Mouse (Mus musculus): ENCODE results near the gene Epha1. TPM values are rescaled to one million over a fixed set of nuclear protein-coding genes. Genes with fewer than 3 reads are reported as not detected.

Gene Epha1
- polyA plus RNA-seq, 1 experiment from 2014 or later: 0.43 TPM

- no peaks in the 10 kb centered on the region for H3K36me3 ChIP-seq (ENCODE audit: control insufficient read depth, insufficient read depth, low read length)
- H3K9ac ChIP-seq (ENCODE audit: low read depth, low read length): no peak overlapping the region
- no peak overlapping the region for H3K4me2 ChIP-seq (replicated peaks; ENCODE audit: low read depth, low read length)
- H3K4me3 ChIP-seq (ENCODE audit: low read depth, low read length): no peak overlapping the region
- ATAC-seq (ENCODE audit: low FRiP score) (no peak), DNase-seq (ENCODE audit: low spot score) (no peak)
- no peak overlapping the region for H3K27ac ChIP-seq (ENCODE audit: low read depth, low read length)
- 82% methylated on average over 5 of the region's 5 CpGs for WGBS
- H3K4me1 ChIP-seq (replicated peaks; ENCODE audit: control insufficient read depth, insufficient read depth, low read length): peaks cover 4% of the 10 kb centered on the region; the same call in 1 of the 2 replicates
- no peaks in the 10 kb centered on the region for H3K9me3 ChIP-seq (ENCODE audit: control insufficient read depth, low read length)
- no peaks in the 10 kb centered on the region; the same call in 1 of the 2 replicates for H3K27me3 ChIP-seq (ENCODE audit: control insufficient read depth, insufficient read depth, low read length)
These were observed 4.2 kb upstream of the Epha1 start for GRCm38 (mm10) chr6:42377280-42377679.

GRCm38 (mm10) chr6:42376504-42377019, 3.5 kb upstream of the Epha1 start:
- H3K4me2 ChIP-seq (replicated peaks; ENCODE audit: low read depth, low read length): no peak overlapping the region
- no peaks in the 10 kb centered on the region; the same call in none of the 2 replicates for H3K27me3 ChIP-seq (ENCODE audit: control insufficient read depth, insufficient read depth, low read length)
- 89% methylated on average over 6 of the region's 6 CpGs for WGBS
- no peak overlapping the region for H3K9ac ChIP-seq (ENCODE audit: low read depth, low read length)
- no peaks in the 10 kb centered on the region for H3K36me3 ChIP-seq (ENCODE audit: control insufficient read depth, insufficient read depth, low read length)
- no peaks in the 10 kb centered on the region for H3K9me3 ChIP-seq (ENCODE audit: control insufficient read depth, low read length)
- DNase-seq (ENCODE audit: low spot score) (no peak), ATAC-seq (ENCODE audit: low FRiP score) (no peak)
- H3K4me3 ChIP-seq (ENCODE audit: low read depth, low read length): no peak overlapping the region
- H3K4me1 ChIP-seq (replicated peaks; ENCODE audit: control insufficient read depth, insufficient read depth, low read length): peaks cover 4% of the 10 kb centered on the region; the same call in 1 of the 2 replicates
- no peak overlapping the region for H3K27ac ChIP-seq (ENCODE audit: low read depth, low read length)

- Histone ChIP-seq H3K4me1 (replicated peaks; ENCODE audit: control insufficient read depth, insufficient read depth, low read length) (peaks cover 4% of the 10 kb centered on the region; the same call in 1 of the 2 replicates), H3K9me3 (ENCODE audit: control insufficient read depth, low read length) (no peaks in the 10 kb centered on the region), H3K4me3 (ENCODE audit: low read depth, low read length) (no peak overlapping the region), H3K27me3 (ENCODE audit: control insufficient read depth, insufficient read depth, low read length) (no peaks in the 10 kb centered on the region; the same call in none of the 2 replicates), H3K36me3 (ENCODE audit: control insufficient read depth, insufficient read depth, low read length) (no peaks in the 10 kb centered on the region), H3K27ac (ENCODE audit: low read depth, low read length) (no peak overlapping the region), H3K9ac (ENCODE audit: low read depth, low read length) (no peak overlapping the region), H3K4me2 (replicated peaks; ENCODE audit: low read depth, low read length) (no peak overlapping the region)
- 47% methylated on average over 4 of the region's 4 CpGs for WGBS
- DNase-seq (ENCODE audit: low spot score): no peak
- no peak for ATAC-seq (ENCODE audit: low FRiP score)
These were observed 2.9 kb upstream of the Epha1 start for GRCm38 (mm10) chr6:42376016-42376415.

- no peak overlapping the region for H3K27ac ChIP-seq (ENCODE audit: low read depth, low read length)
- H3K4me3 ChIP-seq (ENCODE audit: low read depth, low read length): no peak overlapping the region
- H3K4me2 ChIP-seq (replicated peaks; ENCODE audit: low read depth, low read length): no peak overlapping the region
- peaks cover 4% of the 10 kb centered on the region; the same call in 1 of the 2 replicates for H3K4me1 ChIP-seq (replicated peaks; ENCODE audit: control insufficient read depth, insufficient read depth, low read length)
- 85% methylated on average over 2 of the region's 2 CpGs for WGBS
- H3K9ac ChIP-seq (ENCODE audit: low read depth, low read length): no peak overlapping the region
- no peaks in the 10 kb centered on the region; the same call in none of the 2 replicates for H3K27me3 ChIP-seq (ENCODE audit: control insufficient read depth, insufficient read depth, low read length)
- H3K9me3 ChIP-seq (ENCODE audit: control insufficient read depth, low read length): no peaks in the 10 kb centered on the region
- no peak for DNase-seq (ENCODE audit: low spot score)
- ATAC-seq (ENCODE audit: low FRiP score): no peak
- H3K36me3 ChIP-seq (ENCODE audit: control insufficient read depth, insufficient read depth, low read length): no peaks in the 10 kb centered on the region
These were observed 2.1 kb upstream of the Epha1 start for GRCm38 (mm10) chr6:42375131-42375530.

GRCm38 (mm10) chr6:42374701-42375100, 1.6 kb upstream of the Epha1 start:
- H3K36me3 ChIP-seq (ENCODE audit: control insufficient read depth, insufficient read depth, low read length): no peaks in the 10 kb centered on the region
- no peak for ATAC-seq (ENCODE audit: low FRiP score)
- H3K9ac ChIP-seq (ENCODE audit: low read depth, low read length): no peak overlapping the region
- H3K27me3 ChIP-seq (ENCODE audit: control insufficient read depth, insufficient read depth, low read length): no peaks in the 10 kb centered on the region; the same call in none of the 2 replicates
- H3K4me1 ChIP-seq (replicated peaks; ENCODE audit: control insufficient read depth, insufficient read depth, low read length): peaks cover 4% of the 10 kb centered on the region; the same call in 1 of the 2 replicates
- H3K9me3 ChIP-seq (ENCODE audit: control insufficient read depth, low read length): no peaks in the 10 kb centered on the region
- H3K4me3 ChIP-seq (ENCODE audit: low read depth, low read length): no peak overlapping the region
- DNase-seq (ENCODE audit: low spot score): no peak
- H3K27ac ChIP-seq (ENCODE audit: low read depth, low read length): no peak overlapping the region
- no peak overlapping the region for H3K4me2 ChIP-seq (replicated peaks; ENCODE audit: low read depth, low read length)
- 79% methylated on average over 4 of the region's 4 CpGs for WGBS

GRCm38 (mm10) chr6:42373669-42374430, 782 bp upstream of the Epha1 start:
- H3K4me1 ChIP-seq (replicated peaks; ENCODE audit: control insufficient read depth, insufficient read depth, low read length): peaks cover 4% of the 10 kb centered on the region; the same call in 1 of the 2 replicates
- no peak overlapping the region for H3K27ac ChIP-seq (ENCODE audit: low read depth, low read length)
- no peak overlapping the region for H3K9ac ChIP-seq (ENCODE audit: low read depth, low read length)
- no peaks in the 10 kb centered on the region for H3K36me3 ChIP-seq (ENCODE audit: control insufficient read depth, insufficient read depth, low read length)
- H3K9me3 ChIP-seq (ENCODE audit: control insufficient read depth, low read length): no peaks in the 10 kb centered on the region
- H3K4me3 ChIP-seq (ENCODE audit: low read depth, low read length): 0 out of 2 replicates have a peak overlapping the region, but pooled peaks have one; percentile 44
- H3K4me2 ChIP-seq (replicated peaks; ENCODE audit: low read depth, low read length): peak overlapping the region; percentile 89
- ATAC-seq (ENCODE audit: low FRiP score) (peak; percentile 26; the same call in 1 of the 2 replicates), DNase-seq (ENCODE audit: low spot score) (no peak)
- WGBS: 39% methylated on average over 7 of the region's 7 CpGs
- H3K27me3 ChIP-seq (ENCODE audit: control insufficient read depth, insufficient read depth, low read length): no peaks in the 10 kb centered on the region; the same call in none of the 2 replicates

GRCm38 (mm10) chr6:42372421-42372815, 650 bp downstream of the Epha1 start:
- H3K9me3 ChIP-seq (ENCODE audit: control insufficient read depth, low read length): no peaks in the 10 kb centered on the region
- 24% methylated on average over 9 of the region's 9 CpGs for WGBS
- ATAC-seq (ENCODE audit: low FRiP score) (peak; percentile 44; the same call in 1 of the 2 replicates), DNase-seq (ENCODE audit: low spot score) (no peak)
- no peaks in the 10 kb centered on the region for H3K36me3 ChIP-seq (ENCODE audit: control insufficient read depth, insufficient read depth, low read length)
- peaks cover 4% of the 10 kb centered on the region; the same call in 1 of the 2 replicates for H3K4me1 ChIP-seq (replicated peaks; ENCODE audit: control insufficient read depth, insufficient read depth, low read length)
- H3K27me3 ChIP-seq (ENCODE audit: control insufficient read depth, insufficient read depth, low read length): no peaks in the 10 kb centered on the region; the same call in none of the 2 replicates
- H3K4me2 ChIP-seq (replicated peaks; ENCODE audit: low read depth, low read length): no peak overlapping the region
- no peak overlapping the region for H3K27ac ChIP-seq (ENCODE audit: low read depth, low read length)
- no peak overlapping the region for H3K9ac ChIP-seq (ENCODE audit: low read depth, low read length)
- H3K4me3 ChIP-seq (ENCODE audit: low read depth, low read length): peak overlapping the region; percentile 44; the same call in 1 of the 2 replicates

GRCm38 (mm10) chr6:42372001-42372400, 1.1 kb downstream of the Epha1 start:
- no peak overlapping the region for H3K27ac ChIP-seq (ENCODE audit: low read depth, low read length)
- DNase-seq (ENCODE audit: low spot score) (no peak), ATAC-seq (ENCODE audit: low FRiP score) (no peak)
- WGBS: 10% methylated on average over 3 of the region's 3 CpGs
- H3K27me3 ChIP-seq (ENCODE audit: control insufficient read depth, insufficient read depth, low read length): no peaks in the 10 kb centered on the region; the same call in none of the 2 replicates
- no peak overlapping the region for H3K9ac ChIP-seq (ENCODE audit: low read depth, low read length)
- no peaks in the 10 kb centered on the region for H3K36me3 ChIP-seq (ENCODE audit: control insufficient read depth, insufficient read depth, low read length)
- H3K9me3 ChIP-seq (ENCODE audit: control insufficient read depth, low read length): no peaks in the 10 kb centered on the region
- H3K4me1 ChIP-seq (replicated peaks; ENCODE audit: control insufficient read depth, insufficient read depth, low read length): peaks cover 4% of the 10 kb centered on the region; the same call in 1 of the 2 replicates
- H3K4me3 ChIP-seq (ENCODE audit: low read depth, low read length): no peak overlapping the region
- H3K4me2 ChIP-seq (replicated peaks; ENCODE audit: low read depth, low read length): no peak overlapping the region
